Mouse (Mus musculus) kidney, postnatal 25 days (tissue): ENCODE measurements around the gene Pou2f1.

ENCODE experiments used
- DNase-seq, 2 experiments: peaks; one replicate each; pipeline ENCODE4 v3.0.0; 2021; ENCODE audit warnings: mixed read lengths in 2 of 2

The Pou2f1 gene

DNA sequence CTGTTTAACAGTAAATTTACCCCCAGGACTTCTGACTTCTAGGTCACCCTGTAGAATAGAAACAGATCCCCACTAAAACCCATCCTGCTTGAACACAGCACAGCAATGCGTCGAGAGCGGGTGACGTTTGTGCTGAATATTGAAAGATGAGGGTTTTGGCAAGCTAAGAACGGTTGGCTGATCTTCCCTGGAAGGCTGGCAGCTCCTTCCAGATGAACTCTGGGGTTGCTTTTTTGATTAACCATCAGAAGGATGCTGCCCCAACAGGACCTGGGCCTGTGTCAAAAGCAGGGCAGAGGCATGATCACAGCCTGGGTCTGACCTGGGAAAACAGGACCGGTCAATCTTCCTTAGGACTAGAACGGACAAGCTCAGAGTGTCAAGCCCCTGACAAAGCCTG is 160.3 kb downstream of the Pou2f1 start:
- peak in 1 of 2 experiments; percentile 29 for DNase-seq

DNA sequence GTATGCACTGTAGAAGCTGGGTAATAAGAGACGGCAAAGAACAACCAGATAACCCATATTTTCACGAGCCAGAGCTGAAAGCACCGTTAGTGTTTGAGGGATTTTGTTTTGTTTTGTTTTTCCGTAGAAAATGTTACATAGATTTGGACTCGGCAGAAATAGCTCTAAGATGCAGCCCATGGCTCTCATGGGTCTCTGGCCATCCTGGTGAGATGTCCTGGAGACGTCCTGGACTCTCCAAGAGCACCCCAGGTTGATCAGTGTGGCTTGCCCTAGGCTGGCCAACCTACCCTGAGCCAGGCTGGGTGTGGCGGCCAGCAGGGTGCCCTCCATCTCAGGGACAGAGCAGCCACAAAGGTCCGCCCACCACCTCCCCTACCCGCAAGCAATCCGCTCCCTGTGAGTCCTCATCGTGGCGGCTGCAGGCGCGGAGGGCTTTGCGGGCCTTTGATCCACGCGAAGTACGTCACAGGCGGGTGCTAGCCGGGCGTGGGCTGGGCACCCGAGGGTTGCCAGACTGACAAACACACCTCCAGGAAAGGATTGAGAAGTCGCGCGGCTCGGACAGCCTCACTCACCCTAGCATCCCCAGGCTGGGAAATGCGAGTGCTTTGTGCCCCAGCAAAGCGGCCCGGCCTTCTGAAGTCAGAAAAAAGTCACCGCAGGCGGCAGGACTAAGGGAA is 161.8 kb downstream of the Pou2f1 start:
- DNase-seq = peak in 1 of 2 experiments; percentile 38

DNA sequence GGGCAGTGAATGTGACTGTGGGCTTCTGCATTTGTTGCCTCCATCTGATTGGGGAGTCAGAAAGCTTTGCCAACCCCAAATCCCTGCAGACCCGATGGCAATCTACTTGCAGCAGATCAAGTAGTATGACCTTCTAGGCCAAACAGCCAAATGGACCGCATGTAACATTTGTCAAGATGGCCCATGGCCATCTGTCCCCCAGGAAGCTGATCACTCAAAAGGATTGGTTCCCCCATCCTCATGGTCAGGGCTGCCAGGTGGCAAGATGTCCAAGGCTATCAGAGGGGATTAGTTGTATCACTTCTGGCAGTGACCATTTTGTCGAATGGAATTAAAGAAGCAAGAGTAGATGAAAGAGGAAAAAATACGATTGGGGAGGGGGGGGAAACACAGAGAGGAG is 163.3 kb downstream of the Pou2f1 start:
- peak in 1 of 2 experiments; percentile 24 for DNase-seq

DNA sequence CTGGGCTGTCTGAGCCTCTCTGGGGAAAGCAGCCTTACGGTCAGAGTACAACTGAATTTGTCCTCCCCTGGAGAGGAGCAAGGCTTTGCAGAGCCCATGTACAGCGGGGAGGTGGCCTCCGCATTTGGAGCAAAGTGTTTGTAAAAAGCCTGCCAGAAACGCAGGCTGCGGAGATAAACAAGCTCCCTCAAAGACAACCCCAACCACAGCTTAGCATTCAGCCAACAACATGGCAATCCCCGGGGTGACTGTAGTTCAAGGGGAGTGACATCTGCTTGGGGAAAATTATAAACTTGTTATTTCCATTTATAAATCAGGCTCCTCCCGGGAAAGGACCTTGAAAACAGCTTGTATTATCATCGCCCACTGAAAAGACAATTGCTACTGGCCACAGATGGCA is 164.9 kb downstream of the Pou2f1 start:
- no peak for DNase-seq

DNA sequence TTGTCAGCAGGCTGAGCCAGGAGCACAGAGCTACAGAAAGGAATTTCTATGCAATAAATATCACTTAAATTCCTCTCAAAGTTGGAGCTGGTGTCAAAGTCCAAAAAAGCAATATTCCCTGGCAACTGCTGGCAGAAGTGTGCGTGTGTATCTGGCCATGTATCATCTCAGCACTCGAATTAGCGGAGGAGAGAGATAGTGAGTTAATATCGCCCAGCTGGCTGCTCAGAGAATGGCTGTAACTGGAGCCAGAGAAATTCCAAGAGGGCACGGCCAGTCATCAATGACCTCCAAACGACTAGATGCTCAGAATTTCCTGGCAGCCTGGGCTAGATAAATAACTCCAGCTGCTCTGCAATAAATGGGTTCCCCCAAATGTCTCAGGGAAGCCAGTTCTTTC is 166.0 kb downstream of the Pou2f1 start:
- DNase-seq = peak in 1 of 2 experiments; percentile 34

DNA sequence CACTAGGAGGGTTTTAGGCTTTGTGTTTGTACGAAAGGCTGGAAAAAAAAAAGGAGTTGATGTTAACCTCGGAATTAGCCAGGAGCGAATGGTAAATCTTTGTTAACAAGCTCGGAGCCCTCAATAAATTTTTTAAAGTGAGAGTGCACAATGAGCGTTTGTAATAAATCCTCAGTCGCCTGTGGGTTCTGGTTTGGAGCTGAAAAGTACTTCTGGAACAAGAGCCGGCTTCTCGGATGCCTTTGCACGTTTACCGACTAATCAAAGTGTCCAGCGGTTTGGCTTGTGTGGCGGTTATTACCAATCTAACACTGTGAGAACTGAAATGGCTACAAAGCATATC is 167.9 kb downstream of the Pou2f1 start:
- DNase-seq = no peak

DNA sequence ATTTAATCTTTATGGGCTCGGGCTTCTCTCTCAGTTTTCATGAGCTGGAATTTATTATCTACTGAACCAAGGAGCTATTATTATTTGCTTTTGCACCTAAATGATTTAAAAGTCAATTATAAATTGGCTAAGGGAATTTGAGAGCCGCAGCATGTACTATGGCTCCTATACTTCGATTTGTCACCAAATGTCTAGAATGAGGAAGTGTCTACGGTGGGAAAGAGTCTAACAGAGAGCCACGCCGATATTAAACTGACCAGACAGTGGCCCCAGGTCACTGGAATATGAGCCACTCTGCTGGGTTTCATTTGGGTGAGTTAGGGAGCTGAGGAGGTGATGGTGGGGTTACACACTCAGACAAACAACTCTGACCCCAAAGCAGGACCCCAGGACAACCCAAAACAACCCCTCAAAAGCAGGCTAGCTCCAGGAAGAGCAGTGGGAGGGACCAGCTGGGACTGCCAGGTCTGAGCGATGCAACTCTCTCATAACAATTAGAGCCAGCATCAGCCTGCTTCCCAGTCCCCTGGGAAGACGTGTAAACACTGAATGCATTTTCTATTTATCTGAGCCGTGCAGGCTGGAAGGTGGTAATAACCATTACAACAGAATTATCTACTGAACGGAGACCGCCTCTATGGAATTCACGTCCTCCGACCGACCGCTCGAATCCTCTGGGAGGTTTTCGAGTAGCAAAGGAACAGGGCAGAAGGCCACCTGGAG is 168.4 kb downstream of the Pou2f1 start:
- DNase-seq = peak in 1 of 2 experiments; percentile 9

DNA sequence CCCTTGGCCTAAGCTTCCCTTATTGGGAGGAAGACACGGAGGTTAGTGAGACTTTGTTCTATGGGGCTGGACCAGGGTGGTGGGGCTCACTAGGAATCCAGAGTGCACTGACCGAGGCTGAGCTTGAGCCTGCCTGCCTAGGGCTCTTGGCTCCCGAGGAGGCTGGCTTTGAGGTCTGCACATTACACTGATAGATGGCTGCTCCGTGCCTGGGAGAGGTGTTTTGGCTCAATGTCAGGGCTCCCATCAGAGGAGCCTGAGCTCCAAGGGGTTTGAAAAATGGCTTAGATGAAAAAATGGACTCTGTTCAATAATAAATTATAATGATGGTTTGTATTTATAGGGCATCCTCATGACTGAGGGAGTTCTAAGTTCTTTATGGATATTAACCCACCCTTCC is 169.2 kb downstream of the Pou2f1 start:
- no peak for DNase-seq

DNA sequence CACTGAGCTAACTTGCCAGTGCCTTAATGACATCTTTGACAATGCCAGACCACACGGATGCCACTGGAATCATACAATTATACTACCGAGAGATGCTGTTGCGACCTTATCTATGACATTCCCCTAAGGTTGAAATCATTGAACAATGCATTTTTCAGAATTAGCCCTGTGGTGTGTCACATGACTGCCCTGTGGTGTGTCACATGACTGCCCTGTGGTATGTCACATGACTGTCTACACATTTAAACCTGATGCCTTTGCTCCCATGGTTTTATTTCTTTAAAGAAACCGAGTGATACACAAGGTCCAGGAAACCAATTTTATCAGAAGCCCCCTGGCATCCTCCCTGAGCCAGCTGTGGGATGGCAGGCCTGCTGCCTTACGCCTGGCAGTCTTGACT is 172.6 kb downstream of the Pou2f1 start:
- no peak for DNase-seq

DNA sequence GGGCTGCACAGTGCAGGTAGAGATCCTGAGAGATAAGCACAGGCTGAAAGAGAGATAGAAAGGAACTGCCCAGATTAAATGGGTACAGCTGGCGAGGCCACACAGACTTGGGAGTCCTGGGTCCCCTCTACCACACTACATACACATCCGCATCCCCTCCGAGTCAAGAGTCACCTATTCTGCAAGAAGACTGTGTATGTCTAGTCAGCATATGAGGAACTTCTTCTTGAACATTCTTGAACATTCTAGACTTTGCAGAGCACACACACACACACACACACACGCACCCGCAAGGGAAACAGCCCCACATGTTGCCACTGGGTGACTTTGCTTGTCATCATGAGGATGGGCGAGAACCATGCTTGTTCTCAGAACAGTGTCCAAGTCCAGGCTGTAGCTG is 173.9 kb downstream of the Pou2f1 start:
- DNase-seq = no peak

DNA sequence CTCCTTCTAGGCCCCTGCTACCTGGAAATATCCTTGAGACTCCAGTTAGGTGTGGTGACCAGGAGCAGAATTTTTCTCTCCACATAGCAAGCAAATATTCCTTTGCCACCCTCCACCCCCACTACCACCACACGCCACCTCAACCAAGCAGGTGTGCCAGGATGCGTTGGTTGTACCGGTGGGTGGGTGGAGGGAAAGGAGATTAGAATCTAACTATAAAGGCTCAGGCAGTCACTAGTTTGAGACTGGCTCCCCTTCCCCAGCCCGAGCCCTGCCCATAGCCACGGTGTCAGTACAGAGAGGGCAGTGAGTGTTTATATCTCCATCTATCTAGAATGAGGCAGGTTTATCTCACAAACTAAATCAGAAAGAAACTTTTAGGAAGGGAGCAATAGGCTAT is 174.3 kb downstream of the Pou2f1 start:
- no peak for DNase-seq

DNA sequence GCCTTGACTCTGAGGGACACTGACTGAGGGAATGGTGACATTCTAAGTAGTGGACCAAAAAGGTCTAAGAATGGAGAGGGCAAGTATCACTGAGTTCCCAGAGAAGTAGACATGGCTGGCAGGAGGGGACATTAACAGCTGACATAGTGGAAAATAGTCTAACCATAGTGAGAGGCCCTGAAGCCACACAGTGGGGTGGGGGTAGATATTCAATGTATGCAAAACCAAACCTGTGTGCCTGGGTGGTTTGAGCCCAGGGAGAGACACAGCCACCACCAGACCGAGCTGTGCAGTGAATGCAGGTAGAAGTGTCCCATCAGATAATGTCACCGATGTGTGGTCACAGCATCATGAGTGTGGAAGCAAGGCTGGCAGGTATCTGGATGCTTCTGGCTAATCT is 180.4 kb downstream of the Pou2f1 start:
- no peak for DNase-seq

DNA sequence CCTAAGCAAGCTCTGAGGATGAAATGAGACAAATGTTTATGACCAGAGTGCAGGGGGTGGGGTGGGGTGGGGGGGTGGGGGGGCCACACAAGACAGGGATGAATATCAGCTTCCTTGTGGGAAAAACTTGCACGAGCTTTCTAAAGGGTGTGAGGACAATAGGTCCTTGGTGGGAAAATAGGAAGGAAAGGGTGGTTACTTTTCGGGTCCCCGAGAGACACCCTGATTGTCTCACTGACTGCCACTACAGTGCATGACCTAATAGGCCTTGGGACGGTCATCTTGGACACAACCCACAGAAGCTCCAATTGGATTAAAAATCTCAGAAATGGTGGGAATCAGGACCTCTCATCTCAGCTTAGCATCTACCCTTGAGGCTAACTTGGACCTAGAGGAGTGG is 183.3 kb downstream of the Pou2f1 start:
- DNase-seq = no peak

DNA sequence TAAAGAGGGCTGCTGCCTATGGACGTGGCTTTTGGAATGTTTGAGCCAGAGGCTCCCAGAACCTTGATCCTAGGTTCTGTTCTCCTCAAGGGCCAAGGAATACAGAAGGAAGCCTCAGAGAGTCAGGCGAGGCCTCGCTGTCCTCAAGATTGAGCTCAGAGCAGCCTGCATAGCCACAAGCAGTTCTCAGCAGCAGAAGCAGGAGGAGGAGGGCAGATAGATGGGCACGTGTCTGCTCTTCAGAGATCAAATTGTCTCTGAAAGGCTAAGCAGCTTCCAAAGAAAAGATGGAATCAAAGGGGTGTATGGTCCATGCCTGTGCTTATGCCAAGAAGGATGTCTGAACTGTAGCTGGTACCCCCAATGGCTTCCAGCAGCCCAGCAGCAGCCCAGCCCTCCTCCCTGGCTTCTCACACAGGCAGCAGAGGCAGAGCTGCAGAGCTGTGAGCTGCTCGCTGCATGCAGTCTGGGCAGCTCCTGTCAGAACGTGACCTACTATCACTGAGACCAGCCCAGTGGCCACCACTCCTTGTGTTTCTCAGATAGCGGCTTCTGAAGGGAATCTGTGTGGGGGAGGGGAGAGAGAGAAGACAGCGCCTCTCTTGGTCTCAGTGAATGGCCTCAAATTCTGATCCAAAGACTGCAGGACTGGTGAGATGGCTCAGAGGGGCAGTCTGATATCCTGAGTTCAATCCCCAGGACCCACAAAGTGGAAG is 184.2 kb downstream of the Pou2f1 start:
- no peak for DNase-seq

DNA sequence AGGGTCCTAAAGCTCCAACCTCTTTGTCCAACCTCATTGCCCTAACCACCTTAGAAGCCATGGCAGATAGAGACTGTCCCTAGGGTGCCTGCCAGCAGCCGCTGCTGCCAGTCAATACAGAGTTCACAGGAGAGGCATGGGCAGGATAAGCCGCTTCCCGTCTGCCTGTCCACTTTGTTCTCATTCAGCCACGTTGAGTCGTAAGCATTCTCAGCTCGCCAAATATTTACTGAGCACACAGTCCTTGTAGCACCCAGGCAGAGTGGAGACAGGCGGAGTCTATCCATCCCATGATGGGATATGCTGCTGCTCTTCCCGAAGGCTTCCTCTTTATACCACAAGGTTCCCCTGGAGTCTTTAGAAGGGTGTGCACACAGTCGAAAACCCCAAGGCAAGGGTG is 185.2 kb downstream of the Pou2f1 start:
- no peak for DNase-seq

DNA sequence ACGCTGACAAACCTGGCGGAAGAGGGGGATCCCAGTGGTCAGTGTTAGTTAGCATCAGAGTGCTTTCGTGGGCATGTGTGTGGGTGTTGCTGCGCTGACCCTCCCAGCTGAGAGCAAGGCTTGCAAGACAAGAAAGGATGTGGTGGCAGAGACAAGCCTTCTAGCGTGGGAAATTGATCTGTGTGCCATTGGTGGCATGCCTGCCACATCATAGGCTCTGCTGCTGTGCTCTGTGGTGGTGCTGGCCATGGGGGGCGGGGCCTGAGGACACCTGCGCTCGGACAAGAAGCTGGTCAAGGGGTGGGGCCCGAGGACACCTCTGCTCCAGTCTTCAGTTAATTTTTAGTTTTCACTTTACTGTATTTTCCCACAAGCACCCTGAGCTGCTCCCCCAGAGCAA is 186.1 kb downstream of the Pou2f1 start:
- DNase-seq = no peak
